ENCODE assay signal across 24 mouse cellular contexts in the genomic region with DNA sequence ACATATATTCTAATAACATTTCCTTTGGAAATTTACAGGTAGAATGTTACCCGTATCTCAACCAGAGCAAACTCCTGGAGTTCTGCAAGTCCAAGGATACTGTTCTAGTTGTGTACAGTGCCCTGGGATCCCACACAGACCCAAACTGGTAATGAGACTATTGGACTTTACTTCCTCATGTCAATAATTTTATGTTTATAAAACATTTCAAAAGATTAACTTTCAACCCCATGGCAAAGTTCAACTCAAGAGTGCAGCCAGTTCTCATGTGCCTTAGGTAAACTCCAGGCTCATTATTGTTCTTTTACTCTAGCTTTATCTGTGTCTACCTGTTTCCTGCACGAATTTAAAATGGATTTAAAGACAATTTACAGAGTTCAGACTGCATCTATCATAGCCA. TPM values are rescaled to one million over a fixed set of nuclear protein-coding genes. Genes with fewer than 3 reads are reported as not detected.
DNase-seq lines count a peak whose midpoint lies in the region; ATAC-seq and TF ChIP-seq lines count a peak whose summit lies in the region.
"Had no signal": no experiment of that assay in that cellular context is flagged by ENCODE, and none has a peak within 500 bp of the region (broad histone marks: within the 10 kb centered on the region; RNA-seq: fewer than 3 reads in every experiment).

A gene (plus strand): TSS at position 293 of the 400 bp plus-strand sequence.

- no peaks in the 10 kb centered on the region for H3K27me3 ChIP-seq in kidney, adult 2 months (replicated peaks; ENCODE audit: control insufficient read depth, insufficient read depth, low read length)
- H3K27me3 ChIP-seq in liver, embryonic 13.5 days = no peaks in the 10 kb centered on the region
- no peaks in the 10 kb centered on the region for H3K27me3 ChIP-seq in intestine, postnatal 0 days (replicated peaks; ENCODE audit: control insufficient read depth, insufficient read depth, low read length)
- no peaks in the 10 kb centered on the region for H3K27me3 ChIP-seq in stomach, postnatal 0 days (ENCODE audit: control insufficient read depth, insufficient read depth, low read length)
- H3K27me3 ChIP-seq: CH12.LX; embryonic facial prominence, embryonic 13.5 days; forebrain, embryonic 13.5 days; hindbrain, embryonic 15.5 days; limb, embryonic 15.5 days; megakaryocyte, embryonic 14.5 days; midbrain, embryonic 13.5 days; Patski had no signal

- ATAC-seq in liver, embryonic 13.5 days (ENCODE audit: low read depth) = peak; percentile 57
- ATAC-seq in intestine, postnatal 0 days = peak; percentile 85
- ATAC-seq in stomach, postnatal 0 days (ENCODE audit: low FRiP score, low TSS enrichment) = peak; percentile 84; the same call in 1 of the 2 replicates
- no peak for ATAC-seq in CD4-positive, CD25-positive, alpha-beta regulatory T cell, adult 4 months
- ATAC-seq: forebrain, embryonic 13.5 days; midbrain, embryonic 13.5 days; Patski had no signal

- no peak within 1 kb of the TSS for H3K9ac ChIP-seq in liver, embryonic 13.5 days
- no peak within 1 kb of the TSS for H3K9ac ChIP-seq in intestine, postnatal 0 days (ENCODE audit: low read depth, low read length)
- no peak within 1 kb of the TSS for H3K9ac ChIP-seq in stomach, postnatal 0 days (ENCODE audit: low read length)
- H3K9ac ChIP-seq: embryonic facial prominence, embryonic 13.5 days; forebrain, embryonic 13.5 days; hindbrain, embryonic 15.5 days; limb, embryonic 15.5 days; midbrain, embryonic 13.5 days had no signal

- TF ChIP-seq EP300 in stomach, postnatal 0 days (optimal IDR thresholded peaks at IDR 0.05) = no peak

- H3K9me3 ChIP-seq in liver, embryonic 13.5 days (replicated peaks) = no peaks in the 10 kb centered on the region
- H3K9me3 ChIP-seq in intestine, postnatal 0 days (ENCODE audit: control insufficient read depth) = no peaks in the 10 kb centered on the region
- H3K9me3 ChIP-seq in stomach, postnatal 0 days (ENCODE audit: control insufficient read depth, low read length) = no peaks in the 10 kb centered on the region
- H3K9me3 ChIP-seq: embryonic facial prominence, embryonic 13.5 days; forebrain, embryonic 13.5 days; G1E; heart, embryonic 10.5 days; hindbrain, embryonic 15.5 days; limb, embryonic 15.5 days; megakaryocyte, embryonic 14.5 days; midbrain, embryonic 13.5 days had no signal

- no peak for TF ChIP-seq CTCF in kidney, adult 2 months (conservative IDR thresholded peaks at IDR 0.05; ENCODE audit: insufficient read depth, insufficient read length, low read depth, low read length)
- no peak for TF ChIP-seq CTCF in intestine, postnatal 0 days (IDR thresholded peaks at IDR 0.05; ENCODE audit: low read depth)
- no peak for TF ChIP-seq CTCF in stomach, postnatal 0 days (IDR thresholded peaks at IDR 0.05; ENCODE audit: low read depth)

- peak within 1 kb of the TSS; percentile 90 for H3K27ac ChIP-seq in kidney, adult 2 months (ENCODE audit: insufficient read depth, low read depth, low read length)
- no peak within 1 kb of the TSS for H3K27ac ChIP-seq in liver, embryonic 13.5 days
- no peak within 1 kb of the TSS for H3K27ac ChIP-seq in intestine, postnatal 0 days (ENCODE audit: low read depth, low read length)
- H3K27ac ChIP-seq in stomach, postnatal 0 days (replicated peaks) = no peak within 1 kb of the TSS
- H3K27ac ChIP-seq: embryonic facial prominence, embryonic 13.5 days; forebrain, embryonic 13.5 days; heart, embryonic 10.5 days; hindbrain, embryonic 15.5 days; limb, embryonic 15.5 days; midbrain, embryonic 13.5 days had no signal

- H3K4me1 ChIP-seq in kidney, adult 2 months (ENCODE audit: control insufficient read depth, insufficient read depth, low read length) = peaks cover 6% of the 10 kb centered on the region; the same call in 1 of the 2 replicates
- H3K4me1 ChIP-seq in liver, embryonic 13.5 days (replicated peaks) = no peaks in the 10 kb centered on the region
- no peaks in the 10 kb centered on the region for H3K4me1 ChIP-seq in intestine, postnatal 0 days (replicated peaks; ENCODE audit: control insufficient read depth, insufficient read depth, low read length)
- H3K4me1 ChIP-seq in stomach, postnatal 0 days (replicated peaks; ENCODE audit: control insufficient read depth, insufficient read depth) = no peaks in the 10 kb centered on the region
- H3K4me1 ChIP-seq: embryonic facial prominence, embryonic 13.5 days; forebrain, embryonic 13.5 days; heart, embryonic 10.5 days; hindbrain, embryonic 15.5 days; limb, embryonic 15.5 days; megakaryocyte, embryonic 14.5 days; midbrain, embryonic 13.5 days had no signal

- H3K4me3 ChIP-seq in kidney, adult 2 months (ENCODE audit: insufficient read depth, low read depth, low read length) = no peak within 1 kb of the TSS
- H3K4me3 ChIP-seq in liver, embryonic 13.5 days (replicated peaks) = no peak within 1 kb of the TSS
- no peak within 1 kb of the TSS for H3K4me3 ChIP-seq in intestine, postnatal 0 days (ENCODE audit: low read depth, low read length)
- no peak within 1 kb of the TSS for H3K4me3 ChIP-seq in stomach, postnatal 0 days (ENCODE audit: low read depth, low read length)
- H3K4me3 ChIP-seq: embryonic facial prominence, embryonic 13.5 days; erythroblast, embryonic 14.5 days; forebrain, embryonic 13.5 days; heart, embryonic 10.5 days; hindbrain, embryonic 15.5 days; limb, embryonic 15.5 days; megakaryocyte, embryonic 14.5 days; midbrain, embryonic 13.5 days had no signal

- 34% methylated on average over 2 of the region's 2 CpGs for WGBS in kidney, adult 2 months
- WGBS in liver, embryonic 13.5 days (ENCODE audit: insufficient replicate concordance) = 43% methylated on average over 2 of the region's 2 CpGs
- 28% methylated on average over 2 of the region's 2 CpGs for WGBS in intestine, postnatal 0 days
- WGBS in stomach, postnatal 0 days = 31% methylated on average over 2 of the region's 2 CpGs

- no peak within 1 kb of the TSS for H3K4me2 ChIP-seq in liver, embryonic 13.5 days
- no peak within 1 kb of the TSS for H3K4me2 ChIP-seq in intestine, postnatal 0 days (replicated peaks; ENCODE audit: low read depth)
- no peak within 1 kb of the TSS for H3K4me2 ChIP-seq in stomach, postnatal 0 days (replicated peaks; ENCODE audit: low read depth)
- H3K4me2 ChIP-seq: embryonic facial prominence, embryonic 13.5 days; forebrain, embryonic 13.5 days; hindbrain, embryonic 15.5 days; limb, embryonic 15.5 days; midbrain, embryonic 13.5 days had no signal

- H3K36me3 ChIP-seq in kidney, adult 2 months (ENCODE audit: control insufficient read depth, insufficient read depth, low read length) = no peaks in the 10 kb centered on the region
- no peaks in the 10 kb centered on the region for H3K36me3 ChIP-seq in liver, embryonic 13.5 days
- H3K36me3 ChIP-seq in intestine, postnatal 0 days (ENCODE audit: control insufficient read depth, insufficient read depth) = no peaks in the 10 kb centered on the region
- H3K36me3 ChIP-seq in stomach, postnatal 0 days (ENCODE audit: control insufficient read depth, insufficient read depth, low read length) = no peaks in the 10 kb centered on the region
- H3K36me3 ChIP-seq: embryonic facial prominence, embryonic 13.5 days; G1E; heart, embryonic 10.5 days; hindbrain, embryonic 15.5 days; limb, embryonic 15.5 days; midbrain, embryonic 13.5 days had no signal

- DNase-seq in kidney, adult 2 months = peak; percentile 78
- DNase-seq in kidney, adult 11 months = no peak
- no peak for DNase-seq in liver, embryonic 13.5 days
- DNase-seq in liver = no peak
- peak; percentile 17 for DNase-seq in stomach, postnatal 0 days (ENCODE audit: low spot score)
- DNase-seq: cerebellum, adult 8-10 months; cerebellum, postnatal 36 days; embryo, embryonic 11 days; kidney, adult 18-20 months; left cerebral cortex, postnatal 4 days; lung, postnatal 36 days had no signal

- TF ChIP-seq POLR2A in kidney, adult 2 months (IDR thresholded peaks at IDR 0.05; ENCODE audit: low read depth, low read length) = no peak

RNA-seq across cellular contexts. Expression of the gene that starts here (rescaled TPM):
- 11.4 and 14.1 TPM in 2 replicates for polyA plus RNA-seq in kidney, adult 2 months (2012; rRNA removed)
- 0.24 and 0.34 TPM in 2 replicates for polyA plus RNA-seq in liver, embryonic 13.5 days (2015; fragmentation: Nextera tagmentation; extraction: Ambion mirVana)
- polyA plus RNA-seq in intestine, postnatal 0 days (2015; fragmentation: Nextera tagmentation; extraction: Ambion mirVana) = 8.5 and 11.0 TPM in 2 replicates
- polyA plus RNA-seq in stomach, postnatal 0 days (2015; fragmentation: Nextera tagmentation; extraction: Ambion mirVana) = 8.9 and 11.2 TPM in 2 replicates
- polyA plus RNA-seq in CD4-positive, CD25-positive, alpha-beta regulatory T cell, adult 4 months (2017; shearing (Covaris generic)) = not detected
- polyA plus RNA-seq: erythroblast, embryonic 14.5 days; G1E had no signal

Comparison
In these comparisons a context has a peak if more than half of its experiments do, and no peak if none do; other contexts are left out.
1. DNase-seq: peak in kidney, adult 2 months (single experiment) and stomach, postnatal 0 days (single experiment); none in kidney, adult 11 months (single experiment), liver, embryonic 13.5 days (single experiment) and liver (single experiment).
2. Peak in ATAC-seq in liver, embryonic 13.5 days; RNA of the gene not detected or under 1 TPM.